Mouse (Mus musculus) thymus, postnatal 36 days (tissue): Measurements from ENCODE around the gene Oas1g.
"Not testable (repeated sequence)": the region's sequence is repeated elsewhere in the genome, so short reads cannot be mapped to it uniquely, and the experiment has no call there.

Experiments used
- DNase-seq, 2 experiments: peaks; one replicate each; pipeline ENCODE4 v3.0.0; 2022; ENCODE audit warnings: mixed read lengths in 2 of 2

Gene Oas1g

DNA sequence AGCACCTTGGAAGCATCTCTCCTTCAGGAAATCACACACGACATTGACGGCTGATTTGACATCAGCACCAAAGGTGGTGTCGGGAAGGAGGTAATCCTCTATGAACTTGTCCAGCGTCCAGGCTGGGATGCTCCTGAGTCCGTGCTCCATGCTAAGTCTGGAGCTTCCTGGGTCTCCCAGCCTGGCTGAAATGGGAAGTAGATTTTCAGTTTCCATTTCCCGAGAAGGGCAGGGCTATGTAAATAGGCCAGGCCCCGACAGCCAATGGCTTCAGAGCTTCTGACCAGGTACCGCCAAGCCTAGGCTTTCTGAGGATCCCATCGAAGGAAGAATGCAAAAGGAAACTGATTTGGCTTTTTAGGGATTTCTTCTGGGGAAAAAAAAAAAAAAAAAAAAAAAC is at the start of gene Oas1g:
Oas1g (minus strand) TSS at position 201 of the 400 bp plus-strand sequence.
- not testable (repeated sequence) for DNase-seq

DNA sequence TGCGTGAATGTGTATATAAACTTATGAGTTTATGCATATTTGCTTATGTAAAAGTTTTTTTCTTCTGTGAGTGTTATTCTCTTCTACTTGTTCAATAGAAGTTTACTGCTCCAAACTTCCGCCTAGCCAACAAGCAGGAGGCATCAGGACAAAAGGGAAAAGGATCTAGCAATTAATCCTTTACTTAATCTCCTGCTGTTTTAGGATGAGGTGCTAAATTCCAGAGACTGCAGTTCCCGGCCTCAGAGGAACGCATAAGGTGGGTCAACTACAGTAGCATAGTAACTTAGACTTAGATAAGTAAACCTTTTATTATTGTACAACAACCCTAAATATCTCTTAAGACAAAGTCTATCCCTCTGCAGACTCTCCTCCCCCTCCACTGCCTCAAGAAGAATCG is 46.6 kb upstream of the Oas1g start:
- no peak for DNase-seq

DNA sequence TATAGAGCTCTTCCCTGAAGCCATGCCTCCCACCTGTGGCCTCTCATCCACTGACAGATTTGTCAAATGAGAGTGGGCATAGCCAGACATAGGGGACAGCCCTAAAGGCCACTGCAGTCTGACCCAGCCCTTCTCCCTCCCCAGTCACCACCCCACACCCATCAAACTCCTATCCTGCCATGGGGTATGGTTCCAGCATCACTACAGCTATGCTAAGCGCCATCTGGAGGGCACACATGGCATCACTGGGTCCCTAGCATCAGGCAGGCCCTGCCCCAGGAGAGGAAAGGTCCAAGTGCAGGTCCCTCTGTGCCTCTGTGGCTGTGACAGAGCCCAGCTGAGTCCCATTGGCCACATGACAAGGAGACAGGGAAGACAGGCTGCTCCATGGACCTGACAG is 39.6 kb upstream of the Oas1g start:
- DNase-seq: no peak

DNA sequence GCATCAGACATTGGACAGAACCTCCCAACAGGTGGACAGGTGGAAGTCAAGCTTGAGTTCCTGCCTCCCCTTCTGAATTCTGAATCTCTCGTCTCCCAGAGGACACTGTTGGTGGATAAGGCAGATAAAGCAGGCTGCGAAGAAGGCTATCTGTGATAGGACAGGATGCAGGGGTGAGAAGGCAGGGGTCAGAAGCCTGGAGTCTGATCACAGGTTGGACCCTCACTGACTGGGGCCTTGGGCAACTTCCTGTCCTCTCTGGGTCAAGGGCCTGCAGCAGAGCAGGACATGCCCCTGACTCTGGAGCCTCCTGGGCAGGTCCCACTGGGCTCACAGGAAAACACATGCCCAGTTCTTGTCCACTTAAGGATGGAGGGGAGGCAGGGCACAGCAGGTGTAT is 38.9 kb upstream of the Oas1g start:
- DNase-seq: not testable (repeated sequence)

DNA sequence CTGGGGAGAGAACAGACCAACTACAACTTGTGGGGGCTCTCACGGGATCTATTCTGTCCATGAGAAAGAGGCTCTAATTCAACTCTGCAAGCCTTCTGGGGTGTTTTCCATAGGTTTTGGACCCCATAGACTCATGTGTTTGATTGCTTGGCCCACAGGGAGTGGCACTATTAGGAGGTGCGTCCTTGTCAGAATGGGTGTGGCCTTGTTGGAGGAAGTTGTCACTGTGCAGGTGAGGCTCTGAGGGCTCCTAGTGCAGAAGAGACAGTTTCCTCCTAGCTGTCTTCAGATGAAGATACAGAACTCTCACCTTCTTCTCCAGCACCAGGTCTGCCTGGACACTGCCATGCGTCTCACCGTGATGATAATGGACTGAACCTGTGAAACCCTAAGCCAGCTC is 37.1 kb upstream of the Oas1g start:
- not testable (repeated sequence) for DNase-seq

DNA sequence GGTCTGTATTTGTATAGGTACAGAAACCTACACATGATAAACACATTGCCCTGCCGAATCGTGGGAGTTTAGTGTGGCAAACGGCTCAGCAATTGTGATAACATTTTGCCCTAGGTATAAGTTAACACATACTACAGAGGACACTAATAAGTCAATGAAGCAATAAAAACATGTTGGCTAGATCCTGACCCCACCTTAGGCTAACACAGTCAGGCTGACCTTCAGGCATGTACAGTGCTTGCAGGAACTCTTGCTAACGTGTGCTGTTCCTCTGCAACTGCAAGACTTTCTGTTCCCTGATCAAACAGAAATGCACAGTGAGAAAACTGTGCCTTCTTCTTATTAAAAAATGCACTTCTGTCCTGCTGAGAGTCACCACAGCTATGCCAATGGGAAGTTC is 36.6 kb upstream of the Oas1g start:
- DNase-seq: no peak

GRCm38 (mm10) chr5:120920296-120920695 is 32.9 kb upstream of the Oas1g start:
- no peak for DNase-seq

- DNase-seq: not testable (repeated sequence)
Measured at GRCm38 (mm10) chr5:120919156-120919935, 31.9 kb upstream of the Oas1g start.

DNA sequence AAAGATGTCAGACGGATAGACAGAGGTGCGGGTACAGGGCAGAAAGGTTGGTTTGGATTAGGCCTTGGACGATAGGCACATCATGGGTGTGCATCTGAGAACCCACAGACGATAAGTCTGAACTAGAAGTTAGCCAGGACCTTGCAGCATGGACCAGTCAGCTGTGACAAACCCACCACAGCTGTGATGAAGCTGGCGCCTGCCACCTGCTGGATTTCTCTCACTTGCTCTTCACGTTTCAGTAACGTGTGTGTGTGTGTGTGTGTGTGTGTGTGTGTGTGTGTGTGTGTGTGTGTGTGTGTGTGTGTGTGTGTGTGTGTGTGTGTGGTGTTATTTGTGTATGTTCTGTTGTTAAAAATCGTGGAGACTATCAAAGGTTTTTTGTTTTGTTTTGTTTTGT is 26.8 kb upstream of the Oas1g start, which contains the start of gene Oas1d:
Oas1d (plus strand) TSS at position 333 of the 400 bp plus-strand sequence.
- DNase-seq: not testable (repeated sequence)

DNA sequence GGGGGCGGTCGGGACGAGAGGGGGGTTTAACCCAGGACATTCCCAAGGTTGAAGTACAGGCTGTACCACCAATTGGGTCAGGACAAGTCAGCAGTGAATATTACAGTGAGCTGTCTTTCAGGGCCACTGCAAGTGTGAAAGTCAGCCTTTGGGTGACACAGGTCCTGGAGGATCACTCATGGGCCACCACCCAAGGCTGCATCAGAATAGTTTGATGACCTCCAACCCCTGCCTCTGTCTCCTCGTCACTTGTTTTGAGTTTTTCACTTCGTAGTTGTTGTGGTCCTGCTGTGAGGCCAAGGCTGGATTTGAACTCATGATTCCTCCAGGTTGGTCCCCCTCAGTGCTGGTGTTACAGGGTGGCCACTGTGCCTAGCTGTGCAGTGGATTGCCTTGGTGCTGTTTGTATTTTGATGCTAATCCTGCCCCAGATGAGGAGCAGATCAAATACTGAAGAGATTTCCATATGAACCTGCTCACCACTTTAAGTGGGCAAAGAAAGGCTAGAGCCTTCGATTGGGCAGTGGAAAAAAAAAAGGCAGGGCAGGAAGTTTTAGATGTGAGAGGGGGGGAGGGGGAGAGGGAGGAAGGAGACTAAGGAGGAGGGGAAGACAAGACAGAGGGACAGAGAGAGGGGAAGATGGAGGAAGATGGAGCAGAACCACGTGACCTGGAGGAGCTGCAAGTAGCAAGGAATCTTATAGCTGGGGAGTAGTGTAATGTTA is 20.9 kb upstream of the Oas1g start:
- no peak for DNase-seq

- DNase-seq: not testable (repeated sequence)
Measured at GRCm38 (mm10) chr5:120906791-120907733, 19.6 kb upstream of the Oas1g start, which contains the start of gene Oas1a. Oas1a (minus strand) TSS chr5:120907521.

DNA sequence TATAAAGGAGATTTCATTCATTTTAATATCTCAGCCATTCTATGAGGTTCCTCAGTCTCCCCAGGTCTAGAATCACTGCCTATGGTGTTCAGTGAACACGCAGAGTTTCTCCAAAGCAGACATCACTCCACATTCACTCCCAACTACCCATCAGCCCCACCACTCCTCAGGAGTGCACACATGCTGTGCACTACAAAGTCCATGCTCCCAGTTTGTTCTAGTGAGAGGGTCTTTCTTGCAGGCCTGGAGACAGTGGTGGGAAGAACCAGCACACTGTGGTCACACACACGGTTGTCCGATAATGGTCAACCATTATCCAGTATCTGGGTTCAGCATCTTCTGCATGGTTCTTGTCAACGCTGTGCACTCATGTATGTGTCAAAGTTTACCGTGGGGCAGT is 14.6 kb upstream of the Oas1g start:
- no peak for DNase-seq

GRCm38 (mm10) chr5:120900666-120901065 is 13.3 kb upstream of the Oas1g start:
- DNase-seq: no peak

GRCm38 (mm10) chr5:120898726-120899125 is 11.3 kb upstream of the Oas1g start:
- no peak for DNase-seq

DNA sequence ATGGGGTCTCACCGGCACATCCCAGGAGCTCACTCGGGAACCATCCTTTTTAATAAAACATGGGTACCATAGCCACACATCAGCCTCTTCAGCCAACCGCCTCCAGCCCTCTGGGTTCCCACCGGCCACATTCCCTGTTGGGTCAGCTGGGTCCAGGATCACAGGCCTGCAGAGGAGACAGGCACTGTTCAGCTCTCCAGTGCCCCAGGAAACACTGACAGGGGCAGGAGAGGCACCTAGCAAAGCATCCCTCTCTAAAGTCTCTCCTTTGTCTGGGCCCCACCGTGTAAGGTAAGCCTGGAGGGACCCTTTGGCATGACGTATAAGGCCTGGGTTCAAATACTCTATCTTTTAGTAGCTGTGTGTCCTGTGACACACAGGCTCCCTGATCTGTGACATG is 10.9 kb upstream of the Oas1g start:
- no peak for DNase-seq

DNA sequence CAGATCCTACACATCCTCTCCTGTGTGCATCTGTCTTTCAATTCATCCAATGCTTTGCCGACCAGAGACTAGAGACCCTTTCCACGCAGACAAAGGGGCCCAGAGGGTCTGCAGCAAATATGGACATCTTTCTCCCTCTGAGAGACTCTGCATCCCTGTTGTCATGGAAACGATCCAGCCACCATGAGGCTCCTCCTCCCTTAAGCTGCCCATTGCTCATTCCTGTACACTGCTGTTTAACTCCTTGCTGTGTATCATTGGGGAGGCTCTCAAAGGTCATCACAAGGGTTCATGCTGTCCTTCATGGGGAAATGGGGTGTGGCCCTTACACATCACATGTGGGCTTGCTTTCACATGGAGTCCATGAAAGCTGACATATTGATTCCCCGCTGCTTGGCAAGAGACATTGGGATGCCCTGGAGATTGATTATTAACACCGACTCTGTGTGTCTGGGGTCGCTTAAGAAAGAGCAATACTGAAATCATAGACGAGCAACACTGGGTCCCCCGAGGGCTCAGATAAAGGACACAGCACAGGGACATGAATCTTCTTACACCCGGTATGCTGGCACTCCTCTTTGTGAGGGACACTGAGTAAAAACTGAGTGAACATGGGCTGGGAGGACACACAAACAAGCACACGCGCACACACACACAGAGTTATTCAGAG is 8.0 kb upstream of the Oas1g start:
- no peak for DNase-seq

DNA sequence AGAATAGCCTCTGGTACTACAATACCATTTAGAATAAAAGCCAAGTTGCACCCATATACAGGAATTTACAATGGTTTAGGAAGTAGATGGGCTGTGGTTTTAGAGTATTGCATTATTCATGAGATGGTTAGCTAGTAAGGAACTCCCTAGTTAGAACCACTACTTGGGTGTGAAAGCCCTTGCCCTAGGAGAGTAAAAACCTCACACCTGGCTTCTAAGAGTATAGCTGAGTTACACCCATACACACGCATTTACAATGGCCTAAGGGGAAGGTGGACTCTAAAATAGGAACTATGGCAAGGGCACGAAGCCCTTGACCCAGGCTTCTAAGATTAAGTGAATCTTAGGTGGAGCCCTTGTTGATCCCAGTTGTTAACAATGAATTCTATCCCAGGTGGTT is 7.3 kb upstream of the Oas1g start:
- DNase-seq: not testable (repeated sequence)

DNA sequence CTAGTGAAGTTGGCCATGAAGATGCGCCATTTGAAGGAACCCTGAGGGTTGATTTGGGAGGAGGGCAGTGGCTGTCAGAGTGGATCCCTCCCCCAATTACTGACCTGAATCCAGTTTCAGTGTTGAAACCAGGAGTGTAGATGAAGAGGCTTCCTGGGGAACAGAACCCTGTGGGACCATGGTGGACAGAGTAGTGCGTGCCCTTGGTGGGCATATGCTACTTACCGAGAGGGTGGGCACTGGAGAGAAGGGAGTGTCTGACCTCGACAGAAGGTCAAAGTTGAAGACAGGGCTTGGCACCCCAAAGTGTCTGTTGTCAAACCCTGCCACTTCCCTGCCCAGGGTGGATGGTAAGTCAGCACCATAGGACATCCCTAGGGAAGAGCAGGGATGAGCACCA is 6.5 kb upstream of the Oas1g start:
- DNase-seq: not testable (repeated sequence)

GRCm38 (mm10) chr5:120892243-120892660 is 4.8 kb upstream of the Oas1g start:
- DNase-seq: no peak

GRCm38 (mm10) chr5:120891566-120892242 is 4.3 kb upstream of the Oas1g start:
- not testable (repeated sequence) for DNase-seq

DNA sequence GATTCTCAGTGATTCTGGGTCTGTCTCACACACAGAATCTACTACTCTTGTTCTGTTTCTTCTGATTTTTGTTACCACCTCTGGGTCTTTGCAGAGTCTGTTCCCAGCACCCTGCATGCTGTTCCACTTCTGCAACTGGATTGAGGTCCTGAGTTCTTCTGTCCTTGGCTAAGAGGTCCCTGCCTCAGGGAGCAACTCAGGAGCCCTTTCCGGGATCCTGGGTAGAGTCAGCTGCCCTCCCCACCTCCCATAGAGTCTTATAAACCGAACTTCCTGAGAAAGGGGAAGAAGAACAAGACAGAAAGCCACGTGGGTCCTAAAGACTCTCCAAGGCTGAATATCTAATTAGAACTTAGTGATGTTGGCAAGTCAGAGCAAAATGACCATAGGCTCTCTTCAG is 3.6 kb upstream of the Oas1g start:
- no peak for DNase-seq

DNA sequence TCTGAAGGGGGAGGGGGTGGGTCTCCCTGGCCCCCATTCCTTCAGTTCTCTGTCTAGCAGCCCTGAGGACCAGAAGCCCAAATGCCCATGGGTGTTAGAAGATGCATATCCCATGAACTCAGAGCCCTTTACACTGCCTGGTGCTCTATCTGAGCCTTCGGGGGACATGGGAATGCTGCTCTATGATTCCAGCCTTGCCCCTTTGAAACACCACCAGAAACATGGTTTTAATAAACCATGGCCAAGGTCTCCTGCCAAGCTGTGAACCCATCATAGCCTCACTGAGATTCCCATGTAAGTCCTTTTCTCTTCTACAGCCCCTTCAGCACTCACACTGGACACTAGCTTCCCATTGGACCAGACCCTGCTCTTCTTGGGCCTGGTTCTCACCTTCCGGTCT is 2.6 kb upstream of the Oas1g start:
- DNase-seq: no peak
